Mouse (Mus musculus) ES-Bruce4 (cell line): Measurements from ENCODE around the gene Mical2.

Experiments
- CTCF ChIP-seq: IDR thresholded peaks from one replicate; pipeline ENCODE4 v1.8.1; 2011; ENCODE audit warnings: low read depth, low read length
- EP300 ChIP-seq: IDR thresholded peaks from 2 replicates; pipeline ENCODE4 v1.6.1; 2011; ENCODE audit warnings: low read depth, low read length; ENCODE audit not compliant: insufficient read depth
- POLR2A ChIP-seq: IDR thresholded peaks from one replicate; pipeline ENCODE4 v1.8.1; 2011; ENCODE audit warnings: low read length; ENCODE audit not compliant: insufficient read depth

DNA sequence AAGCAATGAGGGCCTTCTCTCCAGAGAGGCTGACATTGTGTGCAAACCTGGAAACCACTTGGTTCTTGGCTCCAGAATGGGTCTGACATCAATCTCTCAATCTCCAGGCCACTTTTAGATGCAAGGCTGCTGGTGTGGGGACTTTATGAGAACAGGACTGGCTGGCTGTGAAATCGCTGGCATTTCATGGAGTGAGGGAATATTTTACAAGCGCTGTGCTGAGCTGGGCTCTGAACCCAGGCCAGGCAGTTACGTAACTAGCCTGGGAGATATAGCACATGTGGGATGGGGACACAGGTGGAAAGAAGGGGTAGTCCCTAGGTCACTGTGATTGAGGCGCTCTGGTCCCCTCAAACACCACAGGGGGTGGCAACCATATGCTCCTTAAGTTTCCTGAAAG lies 33.4 kb upstream of the Mical2 start:
- TF ChIP-seq CTCF: no peak
- no peak for TF ChIP-seq EP300
- TF ChIP-seq POLR2A: no peak
